Mouse (Mus musculus): Measurements from ENCODE around the gene Mitf.

- TF ChIP-seq CTCF (IDR thresholded peaks at IDR 0.05) = peak; percentile 38
- no peak for TF ChIP-seq EP300 (IDR thresholded peaks at IDR 0.05)
Observed at GRCm38 (mm10) chr6:97806781-97807743, at the start of gene Mitf.

Data from lung, postnatal 0 days (tissue).